Mouse (Mus musculus): Measurements from ENCODE around the gene Krt16.
A peak's percentile ranks its signal among the peaks of the same experiment; 100 is the strongest.

Gene Krt16

DNA sequence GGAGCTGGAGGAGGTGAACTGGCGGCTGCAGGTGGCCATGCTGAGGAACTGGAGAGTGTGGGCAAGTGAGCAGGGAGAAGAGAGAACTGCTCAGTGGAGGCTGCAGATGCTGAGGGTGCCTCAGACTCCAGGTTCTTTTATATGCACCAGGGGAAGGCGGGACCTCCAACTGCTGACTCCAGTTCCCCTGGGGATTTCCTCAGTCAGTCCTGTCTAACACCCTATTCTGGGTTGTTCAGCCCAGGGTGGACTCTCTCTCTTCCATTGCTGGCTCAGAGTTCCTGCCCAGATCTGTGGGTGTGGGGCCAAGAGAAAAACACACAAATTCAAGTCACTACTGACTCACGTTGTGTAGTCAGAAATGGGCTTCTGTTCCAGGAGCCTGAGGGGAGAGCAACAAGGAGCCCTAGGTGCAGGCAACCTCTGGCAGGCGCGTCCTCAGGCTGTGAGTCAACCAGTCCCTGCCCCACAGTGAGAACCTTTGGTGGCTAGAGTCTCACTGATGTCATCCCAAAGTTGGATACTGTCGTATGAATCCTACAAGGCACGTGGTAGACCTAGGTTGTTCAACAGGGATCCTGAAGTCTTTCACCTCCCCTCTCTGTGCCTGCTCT lies at the start of gene Krt16:
Gene Krt16 (minus strand): TSS at position 51 of the 614 bp plus-strand sequence.
- DNase-seq (ENCODE audit: low spot score in 2 of 2) = no peak

DNA sequence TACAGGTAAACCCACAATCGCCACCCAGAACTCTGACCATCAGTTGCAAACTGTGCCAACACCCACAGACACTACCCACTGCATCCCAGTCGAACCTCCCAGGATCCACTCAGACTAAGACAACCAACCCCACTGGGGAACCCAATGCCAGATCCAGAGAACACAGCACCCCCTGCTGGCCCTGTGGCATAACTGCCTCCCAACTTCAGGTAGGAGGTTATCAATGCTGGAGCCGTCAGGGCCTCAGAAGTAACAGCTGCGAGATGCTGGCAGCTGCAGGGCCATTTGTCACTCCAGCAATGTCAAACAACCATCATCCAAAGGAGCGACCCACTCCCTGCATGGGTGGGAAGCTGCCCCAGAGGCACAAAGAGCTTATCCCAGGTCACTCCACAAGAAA lies 49.1 kb upstream of the Krt16 start:
- peak; percentile 30 to 43 for DNase-seq (ENCODE audit: low spot score in 2 of 2)

DNA sequence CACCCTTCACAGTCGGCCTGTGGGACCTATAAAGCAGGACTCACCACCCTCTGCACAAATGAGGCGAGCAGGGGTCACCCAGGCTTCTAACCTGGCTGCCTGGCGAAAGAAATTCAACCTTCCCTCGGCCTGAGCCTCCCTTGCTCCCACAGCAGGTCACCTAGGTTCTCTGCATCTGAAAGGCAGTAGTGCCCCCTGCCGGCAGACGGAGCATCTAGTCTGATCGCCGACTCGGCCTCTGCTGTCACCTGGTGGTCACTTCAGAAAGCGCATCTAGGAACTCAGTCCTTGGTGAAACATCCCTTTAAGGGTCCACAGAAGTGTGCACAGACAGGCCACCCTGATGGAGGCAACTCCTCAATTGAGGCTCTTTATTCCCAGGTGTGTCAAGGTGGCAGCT lies 46.6 kb upstream of the Krt16 start:
- peak; percentile 66 to 81 for DNase-seq (ENCODE audit: low spot score in 2 of 2)

DNA sequence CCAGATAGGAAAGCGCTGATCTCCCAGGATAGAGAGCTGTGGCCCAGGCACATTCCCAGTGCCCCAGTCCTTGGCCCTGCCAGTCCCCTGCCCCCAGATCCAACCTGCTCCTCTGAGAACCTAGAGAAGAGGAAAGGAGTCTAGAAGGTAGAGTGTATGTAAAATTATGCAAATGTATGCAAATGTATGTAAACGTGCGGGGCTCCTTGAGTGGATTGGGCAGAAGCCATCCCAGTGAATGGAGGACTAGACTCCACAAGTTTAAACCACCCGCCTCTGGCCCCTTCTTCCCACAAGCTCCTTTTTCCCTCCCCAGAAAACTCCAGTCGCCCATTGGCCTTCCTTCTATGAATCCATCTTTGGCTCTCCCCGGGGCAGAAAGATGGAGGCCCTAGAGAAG lies 44.2 kb upstream of the Krt16 start:
- no peak for DNase-seq (ENCODE audit: low spot score in 2 of 2)

DNA sequence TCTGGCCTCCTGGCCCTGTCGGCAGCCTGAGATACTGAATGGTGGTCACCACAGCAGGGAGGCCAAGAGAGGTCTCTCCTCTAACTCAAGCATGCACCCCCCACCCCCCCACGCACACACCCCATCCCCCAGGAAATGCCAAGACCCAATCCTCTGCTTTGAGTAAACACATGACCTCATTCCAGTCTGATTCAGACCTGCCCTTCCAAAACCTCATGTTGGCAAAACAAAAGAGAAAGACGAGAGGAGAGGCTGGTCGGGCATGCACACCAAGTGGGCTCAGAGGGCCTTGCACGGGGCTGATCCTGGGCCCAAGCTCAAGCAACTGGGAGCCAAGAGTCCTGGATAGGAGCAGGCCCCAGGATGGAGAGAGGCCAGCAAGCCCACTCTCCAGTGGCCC lies 41.5 kb upstream of the Krt16 start:
- no peak for DNase-seq (ENCODE audit: low spot score in 2 of 2)

DNA sequence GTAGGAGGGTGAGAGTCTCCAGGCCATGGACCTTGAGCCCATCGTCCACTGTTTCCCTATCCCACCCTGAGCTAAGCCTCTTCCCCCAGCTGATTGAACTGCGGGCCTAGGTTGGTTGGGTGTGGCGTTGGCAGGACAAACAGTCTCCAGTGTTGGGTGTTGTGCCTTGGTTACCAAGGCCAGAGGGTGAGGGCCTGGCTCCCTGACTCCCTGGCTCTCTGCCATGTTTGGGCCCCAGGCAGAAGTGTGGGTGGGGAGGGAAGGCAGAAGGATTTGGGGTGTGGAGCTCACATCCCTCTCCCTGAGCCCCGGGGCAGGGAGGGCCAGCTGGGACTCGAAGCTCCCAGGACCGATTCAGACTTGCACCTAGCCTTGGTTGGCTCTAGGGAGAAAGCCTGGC lies 40.2 kb upstream of the Krt16 start:
- no peak for DNase-seq (ENCODE audit: low spot score in 2 of 2)

GRCm38 (mm10) chr11:100287024-100287423 lies 38.3 kb upstream of the Krt16 start:
- no peak for DNase-seq (ENCODE audit: low spot score in 2 of 2)

- DNase-seq (ENCODE audit: low spot score in 2 of 2) = no peak
Observed at GRCm38 (mm10) chr11:100284988-100285387, 36.3 kb upstream of the Krt16 start.

- peak; percentile 50 to 63 for DNase-seq (ENCODE audit: low spot score in 2 of 2)
Observed at GRCm38 (mm10) chr11:100282549-100282948, 33.8 kb upstream of the Krt16 start.

DNA sequence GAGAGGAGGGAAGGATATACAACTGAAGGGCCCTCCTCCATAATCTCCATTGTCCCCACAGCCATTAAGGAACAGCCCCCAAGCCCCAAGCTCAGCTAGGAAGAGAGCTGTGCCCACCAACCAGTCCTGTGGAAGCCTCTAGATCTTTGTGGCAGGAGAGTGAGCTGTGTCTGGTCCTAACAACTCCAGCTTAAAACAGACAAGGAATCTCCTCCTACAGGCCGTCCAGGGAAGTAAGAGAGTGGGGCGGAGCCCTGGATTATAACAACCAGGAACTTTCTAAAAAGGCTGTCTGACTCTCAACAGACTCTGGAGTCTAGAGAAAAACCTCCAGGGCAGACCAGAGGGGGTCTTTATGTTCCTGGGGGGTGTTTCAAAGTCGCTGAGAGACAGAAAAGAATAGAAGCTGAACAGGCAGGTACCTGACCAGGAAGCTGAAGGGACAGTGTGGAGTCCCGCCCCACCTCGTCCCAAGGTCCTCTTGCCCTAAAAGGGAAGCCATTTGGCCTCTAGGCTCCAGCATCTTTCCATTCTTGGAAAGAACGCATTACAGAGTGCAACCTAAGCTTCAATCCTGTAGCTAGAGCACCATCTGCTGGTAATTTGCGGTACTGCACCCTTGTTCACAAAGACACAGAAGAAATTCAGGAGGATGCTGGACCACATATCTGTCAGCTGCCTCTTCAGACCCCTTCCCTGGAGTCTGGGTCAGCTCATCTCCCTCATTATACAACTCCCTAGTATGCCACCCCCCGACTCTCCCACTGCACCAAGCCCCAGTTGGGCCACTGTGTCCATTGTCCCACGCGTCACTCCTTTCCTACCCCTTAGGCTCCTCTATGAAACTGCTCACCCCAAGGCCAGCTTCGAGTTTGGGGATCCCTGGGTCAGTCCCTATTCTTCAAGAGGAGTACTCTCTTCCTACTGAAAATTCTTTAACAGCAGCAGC lies 33.2 kb upstream of the Krt16 start:
- peak; percentile 54 to 71 for DNase-seq (ENCODE audit: low spot score in 2 of 2)

GRCm38 (mm10) chr11:100278759-100279158 lies 30.1 kb upstream of the Krt16 start:
- DNase-seq (ENCODE audit: low spot score in 2 of 2) = no peak

DNA sequence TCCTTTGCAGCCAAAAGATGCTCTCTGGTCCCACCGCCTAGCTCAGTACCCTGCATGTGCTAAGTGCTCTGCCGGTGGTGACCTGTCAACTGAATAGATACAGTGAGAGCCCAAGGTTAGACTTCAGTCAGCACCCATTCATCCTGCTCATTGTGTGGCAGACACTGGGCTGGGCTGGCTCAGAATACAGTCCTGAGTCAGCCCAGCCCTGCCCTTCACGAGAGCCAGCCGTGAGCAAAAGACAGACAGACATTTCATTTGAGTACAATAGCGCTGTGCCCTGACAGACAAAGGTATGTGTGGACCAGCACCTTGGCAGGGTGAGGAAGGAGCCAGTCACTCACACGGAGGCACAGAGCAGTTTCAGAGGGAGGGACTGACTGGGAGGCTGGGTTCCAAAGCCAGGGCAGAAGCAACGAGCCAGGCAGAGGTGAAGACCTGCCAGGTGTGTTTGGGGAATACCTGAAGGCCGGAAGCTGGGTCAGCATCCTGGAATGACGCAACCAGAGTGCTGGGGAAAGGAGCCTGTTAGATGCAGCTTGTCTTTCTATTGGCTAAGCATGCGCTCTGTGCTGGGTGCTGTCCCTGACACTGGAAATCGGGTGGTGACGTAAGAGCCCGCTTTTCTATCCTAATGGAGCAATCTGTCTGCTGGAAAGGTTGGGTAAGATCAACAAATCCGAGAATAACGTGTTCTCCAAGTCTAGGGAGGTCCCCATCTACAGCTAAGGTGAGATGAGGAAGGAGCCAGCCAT lies 29.2 kb upstream of the Krt16 start:
- DNase-seq (ENCODE audit: low spot score in 2 of 2) = no peak

- no peak for DNase-seq (ENCODE audit: low spot score in 2 of 2)
Observed at GRCm38 (mm10) chr11:100275466-100275865, 26.8 kb upstream of the Krt16 start.

DNA sequence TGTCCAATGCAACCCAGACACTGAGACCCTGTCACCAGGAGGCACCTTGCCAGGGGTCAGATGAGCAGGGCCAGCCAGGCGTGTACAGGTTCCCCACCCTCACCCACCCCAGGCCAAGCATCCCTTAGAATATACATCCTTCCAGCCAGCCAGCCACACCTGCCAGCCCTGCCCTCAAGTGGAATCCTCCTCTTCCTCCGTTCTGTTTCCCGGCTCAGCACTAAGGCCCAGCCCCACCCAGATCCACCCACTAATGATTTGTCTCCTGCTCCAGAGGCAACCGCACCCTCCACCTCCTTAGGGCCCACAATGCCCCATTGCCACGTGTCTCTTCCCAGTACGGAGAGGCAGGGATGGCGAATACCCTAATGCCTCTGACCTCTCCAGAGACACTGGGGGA lies 26.0 kb upstream of the Krt16 start:
- no peak for DNase-seq (ENCODE audit: low spot score in 2 of 2)

DNA sequence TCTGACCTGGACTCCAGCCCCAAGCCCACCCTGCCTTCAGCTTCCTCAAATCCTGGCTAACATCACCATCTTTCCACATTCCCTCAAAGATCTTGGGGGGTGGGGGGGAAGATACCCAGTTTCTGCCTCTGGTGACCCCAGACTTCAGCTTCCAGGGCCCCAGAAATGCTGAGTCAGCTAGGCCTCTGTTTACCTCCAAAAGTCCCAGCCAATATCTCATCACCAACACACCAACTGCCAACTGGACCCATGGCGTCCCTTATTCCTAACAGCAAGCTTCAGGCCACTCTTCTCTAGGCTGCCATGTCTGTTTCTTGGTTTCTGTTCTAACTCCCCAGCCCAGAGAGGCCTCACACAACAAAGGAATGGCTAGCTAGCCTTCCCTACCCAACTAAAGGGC lies 23.2 kb upstream of the Krt16 start:
- DNase-seq (ENCODE audit: low spot score in 2 of 2) = no peak

- DNase-seq (ENCODE audit: low spot score in 2 of 2) = no peak
Observed at GRCm38 (mm10) chr11:100269821-100270332, 21.2 kb upstream of the Krt16 start, which contains the start of gene Krt42. Krt42 (minus strand) TSS chr11:100269871.

DNA sequence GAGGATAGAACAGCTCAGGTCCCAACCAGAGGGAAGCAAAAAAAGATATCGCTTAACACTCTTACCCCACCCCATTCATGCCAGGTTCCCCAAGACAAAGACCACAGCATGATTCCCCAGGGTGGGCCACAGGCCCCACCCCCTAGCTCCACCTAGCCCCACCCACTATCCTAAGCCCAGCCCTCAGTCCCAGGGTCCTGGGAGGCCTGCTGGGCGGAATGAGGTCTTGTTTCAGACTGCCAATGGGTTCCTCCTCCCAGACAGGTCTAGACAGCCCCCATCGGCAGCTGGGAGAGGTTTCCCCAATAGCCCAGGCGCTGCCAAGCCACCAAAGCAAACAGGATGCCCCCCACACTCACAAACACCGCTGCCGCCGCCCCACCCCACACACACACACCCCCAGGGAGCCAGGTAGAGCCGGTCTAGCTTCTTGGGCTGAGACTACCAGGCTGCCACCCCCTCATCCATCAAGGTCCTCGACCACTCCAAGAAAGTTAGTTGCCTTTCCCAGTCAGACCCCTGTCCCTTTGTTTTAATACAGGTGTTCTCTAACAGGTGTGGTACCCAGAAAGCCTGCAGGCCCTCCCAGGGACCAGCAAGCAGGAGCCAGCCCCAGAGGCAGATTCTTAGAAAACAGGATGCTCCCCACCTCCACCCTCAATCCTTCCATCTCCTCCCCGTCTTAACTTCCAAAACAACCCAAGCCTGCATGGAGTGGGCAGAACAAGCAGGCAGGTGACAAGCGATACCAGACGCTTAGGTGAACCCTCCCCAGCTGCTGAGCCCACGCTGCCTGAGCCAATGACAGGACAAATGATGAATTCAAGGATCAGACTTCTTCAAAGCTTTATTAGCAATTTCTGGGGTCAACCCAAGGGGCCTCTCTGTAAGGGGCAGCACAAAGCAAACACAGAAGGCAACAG lies 13.6 kb upstream of the Krt16 start:
- DNase-seq (ENCODE audit: low spot score in 2 of 2) = no peak

DNA sequence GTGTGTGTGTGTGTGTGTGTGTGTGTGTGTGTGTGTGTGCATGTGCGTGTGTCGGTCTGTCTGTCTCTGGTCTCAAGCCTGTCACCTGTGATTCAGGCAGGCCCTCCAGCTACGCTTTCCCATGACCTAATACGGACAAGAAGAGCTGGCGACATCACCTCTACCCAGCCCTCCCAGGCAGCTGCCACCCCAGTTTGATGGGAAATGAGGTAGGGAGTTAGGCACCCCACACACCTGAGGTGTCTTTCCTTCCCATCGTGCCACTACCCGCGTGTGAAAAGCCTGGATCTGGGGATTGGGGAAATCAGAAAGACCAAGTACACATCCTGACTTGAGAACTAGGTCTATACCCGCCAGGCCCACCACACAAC lies 12.5 kb upstream of the Krt16 start:
- no peak for DNase-seq (ENCODE audit: low spot score in 2 of 2)

DNA sequence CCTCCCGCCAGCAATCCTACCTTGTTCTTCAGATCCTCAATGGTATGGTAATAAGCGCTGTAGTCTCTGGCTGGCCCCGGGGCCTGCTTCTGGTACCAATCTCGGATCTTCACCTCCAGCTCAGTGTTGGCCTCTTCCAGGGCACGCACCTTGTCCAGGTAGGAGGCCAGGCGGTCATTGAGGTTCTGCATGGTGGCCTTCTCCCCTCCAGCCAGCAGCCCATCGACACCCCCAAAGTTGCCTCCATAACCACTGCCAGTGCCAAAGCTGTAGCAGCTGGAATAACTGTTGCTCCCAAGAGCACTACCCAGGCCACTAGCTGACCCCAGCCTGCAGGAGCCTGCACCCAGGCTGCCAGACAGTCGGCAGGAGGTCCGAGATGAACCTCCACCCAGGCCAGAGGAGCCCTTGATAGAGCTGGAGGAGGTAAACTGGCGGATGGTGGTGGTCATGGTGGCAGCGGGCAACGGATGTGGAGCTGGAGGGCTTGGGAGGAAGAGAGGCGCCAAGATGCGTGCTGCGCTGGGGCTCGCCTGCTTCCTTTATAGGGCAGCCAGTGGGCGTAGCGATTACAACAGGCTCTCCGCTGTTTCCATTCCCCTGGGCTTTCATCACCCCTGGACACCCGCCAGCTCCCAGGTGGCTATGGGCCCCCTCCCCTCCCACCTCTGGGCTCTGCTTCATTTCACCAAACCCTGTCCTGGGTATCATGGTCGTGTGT lies 12.0 kb upstream of the Krt16 start, which contains the start of gene Krt17:
Gene Krt17 (minus strand): TSS at position 516 of the 721 bp plus-strand sequence.
- no peak for DNase-seq (ENCODE audit: low spot score in 2 of 2)

DNA sequence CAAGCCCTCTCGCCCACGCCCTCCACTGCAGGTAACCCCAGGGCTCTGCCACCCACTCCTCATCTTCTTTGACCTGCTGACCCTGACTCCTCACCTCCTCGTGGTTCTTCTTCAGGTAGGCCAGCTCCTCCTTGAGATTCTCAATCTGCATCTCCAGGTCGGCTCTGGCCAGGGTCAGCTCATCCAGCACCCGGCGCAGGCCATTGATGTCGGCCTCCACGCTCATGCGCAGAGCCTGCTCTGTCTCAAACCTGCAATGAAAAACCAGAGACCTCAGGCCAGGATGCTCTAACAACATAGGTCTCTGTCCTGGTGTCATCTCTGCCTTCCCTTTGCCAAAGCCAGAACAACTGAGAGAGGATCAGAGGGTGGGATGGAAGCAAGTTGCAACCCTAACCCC lies 10.4 kb upstream of the Krt16 start:
- DNase-seq (ENCODE audit: low spot score in 2 of 2) = no peak
